Mouse (Mus musculus) layer of hippocampus, adult 9-10 months (tissue): Measurements from ENCODE around the gene Iqgap2.

Experiments used
- DNase-seq: peaks from one replicate; pipeline ENCODE4 v3.0.0; 2022; ENCODE audit warnings: low spot score

The Iqgap2 gene

DNA sequence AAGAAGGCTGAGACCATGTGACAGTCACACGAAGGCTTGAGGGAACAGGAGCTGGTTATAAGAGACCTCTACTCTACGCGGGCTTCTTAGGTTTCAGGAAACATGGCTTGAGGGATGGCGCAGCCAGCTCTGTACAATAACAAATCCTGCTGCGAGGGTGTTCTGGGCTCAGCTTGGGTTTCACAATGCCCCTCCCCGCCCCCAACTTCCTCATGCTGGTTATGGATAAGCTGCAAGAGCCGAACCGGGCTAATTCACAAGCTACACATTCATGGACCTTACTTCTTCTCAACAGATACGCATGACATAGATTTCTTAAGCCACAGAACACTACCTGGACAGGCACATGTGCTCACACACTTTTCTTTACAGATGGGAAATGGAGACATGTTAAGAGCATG, 113.0 kb downstream of the Iqgap2 start:
- DNase-seq: no peak

DNA sequence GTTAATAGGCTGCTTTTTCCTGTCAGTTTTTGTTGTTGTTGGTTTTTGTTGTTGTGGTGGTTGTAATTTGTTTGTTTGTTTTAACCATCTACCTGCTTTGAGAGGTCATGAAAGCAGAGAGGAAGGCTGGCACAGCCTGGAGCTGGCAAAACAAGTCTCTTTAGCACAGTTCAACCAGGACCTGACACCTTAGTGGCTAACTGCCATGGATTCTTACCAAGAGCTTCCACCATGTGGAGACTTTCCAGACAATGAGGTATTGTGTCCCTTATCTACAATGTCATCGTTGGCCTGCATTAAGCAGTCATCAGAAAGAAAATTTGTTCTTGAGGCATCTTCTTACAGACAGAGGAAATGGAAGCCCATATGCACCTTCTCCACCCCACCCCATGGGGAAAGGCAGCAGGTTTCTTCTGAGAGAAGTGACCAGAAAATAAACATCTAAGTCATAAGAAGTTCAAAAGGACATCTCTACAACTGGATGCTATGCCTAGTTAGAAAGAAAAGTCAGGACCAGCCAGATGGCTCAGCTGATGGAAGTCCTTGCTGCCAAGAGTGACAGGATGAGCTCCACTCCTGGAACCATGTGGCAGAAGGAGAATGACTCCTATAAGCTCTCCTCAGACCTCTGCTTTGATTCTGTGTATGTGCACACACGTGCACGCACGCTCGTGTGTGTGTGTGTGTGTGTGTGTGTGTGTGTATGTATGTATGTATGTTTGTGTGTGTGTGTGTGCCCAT, 113.9 kb downstream of the Iqgap2 start:
- DNase-seq: no peak

DNA sequence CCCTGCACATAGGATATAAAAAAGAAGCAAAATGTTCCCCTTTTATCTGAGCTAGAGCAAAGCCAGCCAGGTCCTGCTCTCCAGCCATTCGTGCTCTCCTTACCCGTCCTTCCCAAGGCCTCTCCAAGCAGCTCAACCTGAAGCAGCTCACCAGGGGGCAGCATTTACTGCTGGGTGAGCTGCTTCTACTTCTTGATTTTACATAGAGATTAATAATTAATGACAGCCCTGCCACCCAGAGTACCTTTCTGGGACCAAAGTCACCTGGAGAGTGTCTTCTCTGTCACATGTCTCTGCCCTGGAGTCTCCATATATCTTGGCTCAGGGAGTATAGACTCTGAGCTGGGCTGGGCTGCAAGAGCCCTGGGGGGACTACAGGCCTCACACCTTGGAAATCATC, 114.5 kb downstream of the Iqgap2 start:
- no peak for DNase-seq

DNA sequence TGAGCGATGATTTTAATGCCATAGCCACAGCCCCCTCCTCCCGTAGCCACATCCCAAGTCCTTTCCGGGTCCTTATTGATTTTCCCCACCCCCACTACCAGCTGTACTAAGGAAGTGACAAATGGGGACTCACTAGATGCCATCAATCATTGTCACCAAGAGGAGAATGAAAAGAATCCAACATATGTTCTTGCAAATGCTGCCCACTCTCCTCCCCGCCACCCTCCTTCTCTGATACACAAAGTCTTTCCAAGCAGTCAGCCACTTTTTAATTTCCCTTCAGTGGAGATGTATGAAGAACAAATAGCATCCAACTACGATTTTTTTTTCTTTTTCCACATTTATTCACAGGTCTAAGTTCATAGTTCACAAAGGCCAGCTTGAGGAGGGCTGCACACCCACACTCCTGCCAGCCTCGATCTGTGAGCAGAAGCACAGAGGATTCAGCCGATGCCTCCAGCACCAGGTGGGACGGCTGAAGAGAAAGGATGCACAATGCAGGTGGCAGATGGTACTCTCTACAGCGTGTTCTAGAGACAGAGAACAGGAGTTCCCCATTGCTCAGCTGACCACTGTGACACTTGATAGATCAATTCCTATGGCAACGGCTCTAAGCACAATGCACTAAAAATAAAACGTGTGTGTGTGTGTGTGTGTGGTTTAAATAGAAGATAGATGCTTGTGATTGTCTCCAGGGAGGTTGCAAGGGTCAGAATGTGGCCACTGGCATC, 116.6 kb downstream of the Iqgap2 start:
- DNase-seq: no peak

DNA sequence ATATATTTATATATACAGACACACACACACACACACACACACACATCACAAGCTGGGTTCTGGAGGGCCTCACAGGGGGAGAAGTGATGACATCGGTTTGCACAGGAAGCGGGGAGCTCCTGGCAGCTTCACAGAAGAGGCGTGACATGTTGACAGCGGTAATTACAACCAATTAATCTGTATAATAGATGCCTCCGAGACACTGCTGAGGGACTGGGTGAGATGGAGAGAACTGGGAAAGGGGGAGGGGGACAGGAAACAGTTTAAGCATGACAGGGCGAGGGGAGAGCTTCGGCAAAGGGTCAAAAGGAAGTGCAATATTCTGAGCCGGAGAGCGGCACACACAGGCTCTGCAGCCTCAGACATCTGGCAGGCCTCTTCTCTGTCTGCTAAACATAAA, 126.7 kb downstream of the Iqgap2 start:
- DNase-seq: no peak

DNA sequence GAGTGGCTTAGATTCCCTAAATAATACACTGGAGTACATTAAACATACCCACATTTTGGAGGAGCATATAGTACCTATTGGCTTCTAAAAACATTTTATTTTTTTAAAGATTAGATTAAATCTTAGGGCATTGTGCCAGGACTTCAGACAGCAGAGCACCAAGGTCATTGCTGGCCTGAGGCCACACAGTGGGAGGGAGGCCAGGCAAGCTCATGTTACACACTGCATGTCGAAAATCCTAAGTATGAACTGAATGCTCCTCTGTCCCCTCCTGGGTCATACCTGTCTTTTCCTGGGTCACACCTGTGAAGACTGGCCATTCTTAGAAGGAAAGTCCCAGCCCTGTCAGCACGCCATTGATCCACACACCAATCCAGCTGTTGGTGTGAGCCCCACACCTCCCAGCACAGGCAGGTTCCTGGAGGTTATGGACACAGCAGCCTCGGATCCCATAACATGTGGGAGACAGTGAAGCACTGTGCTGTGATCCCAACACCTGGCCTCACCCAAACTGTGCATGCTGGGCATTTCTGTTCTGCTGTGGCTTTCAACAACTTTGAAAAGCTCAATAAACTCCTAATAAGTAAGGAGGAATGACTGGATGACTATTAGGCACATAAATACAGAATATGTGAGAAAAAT, 127.7 kb downstream of the Iqgap2 start:
- DNase-seq: no peak

DNA sequence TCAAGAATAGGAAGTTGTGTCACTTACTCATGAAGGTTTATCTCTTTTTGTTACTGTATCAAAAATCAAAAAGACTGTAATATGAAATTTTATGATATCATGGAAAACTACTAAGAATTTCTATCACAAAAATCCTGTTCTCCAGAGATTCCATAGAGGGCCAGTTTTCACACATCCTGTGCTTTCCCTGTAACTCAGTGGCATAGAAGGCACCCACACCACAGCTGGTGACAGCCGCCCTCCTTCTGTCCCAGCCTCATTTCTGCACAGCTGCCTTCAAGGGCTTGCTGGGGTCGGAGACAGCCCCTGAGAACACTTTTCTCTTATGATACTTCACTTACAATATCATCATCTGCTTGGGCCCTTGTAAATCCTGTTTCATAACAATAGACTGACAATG, 131.9 kb downstream of the Iqgap2 start:
- no peak for DNase-seq

DNA sequence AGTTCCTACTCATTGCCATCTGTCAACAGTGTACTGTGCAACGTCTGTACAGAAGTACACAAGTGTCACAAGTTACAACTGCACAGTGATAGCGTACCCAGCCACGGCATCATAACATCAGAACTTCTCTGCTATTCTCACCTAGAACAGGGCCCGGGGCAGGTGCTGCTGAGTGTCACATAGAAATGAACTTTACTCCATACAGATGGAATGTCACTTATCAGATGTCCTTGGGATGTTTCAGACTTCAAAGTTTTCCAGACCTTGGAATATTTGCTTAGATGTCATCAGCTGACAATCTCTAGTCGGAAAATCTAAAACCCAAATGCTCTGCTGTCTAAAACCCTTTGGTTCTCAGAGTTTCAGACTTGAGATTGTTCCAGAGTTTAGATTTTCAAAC, 137.4 kb downstream of the Iqgap2 start:
- DNase-seq: no peak

DNA sequence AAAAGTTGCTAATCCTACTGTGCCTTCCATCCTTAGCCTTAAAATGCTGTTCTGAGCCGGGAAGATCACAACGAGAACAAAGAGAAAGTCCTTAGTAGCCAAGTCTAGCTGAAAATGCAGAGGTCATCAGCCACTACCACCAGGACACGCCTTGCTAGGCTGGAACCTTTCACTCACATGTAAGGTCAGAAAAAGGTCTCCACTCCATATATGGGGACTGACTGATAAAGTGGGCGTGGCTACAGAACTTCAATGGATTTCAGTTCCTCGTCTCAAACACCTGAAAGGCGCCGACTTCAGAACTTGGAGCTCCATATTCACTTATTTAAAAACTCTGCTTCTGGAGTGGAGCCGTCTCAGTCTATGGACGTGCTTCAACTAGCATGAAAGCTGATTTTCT, 139.3 kb downstream of the Iqgap2 start:
- DNase-seq: no peak

DNA sequence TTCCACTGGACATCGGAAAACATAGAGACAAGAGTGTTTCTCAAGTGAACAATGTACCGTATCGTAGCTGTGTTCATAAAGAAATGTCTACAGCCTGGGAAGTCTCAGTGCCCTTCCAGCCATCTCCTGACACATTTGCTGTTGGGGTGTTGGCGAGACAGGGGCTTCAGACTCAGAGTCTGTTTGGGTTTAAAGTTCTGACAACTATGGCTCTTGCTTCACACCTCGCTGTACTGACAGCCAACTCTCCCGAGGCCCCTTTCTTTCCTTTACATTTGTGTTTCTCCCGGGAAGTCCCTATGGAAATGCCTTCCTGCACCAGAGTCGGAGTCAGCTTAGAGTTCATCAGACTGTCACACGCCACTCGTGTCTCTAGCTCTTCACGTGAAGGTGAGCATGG, 144.2 kb downstream of the Iqgap2 start:
- DNase-seq: no peak

DNA sequence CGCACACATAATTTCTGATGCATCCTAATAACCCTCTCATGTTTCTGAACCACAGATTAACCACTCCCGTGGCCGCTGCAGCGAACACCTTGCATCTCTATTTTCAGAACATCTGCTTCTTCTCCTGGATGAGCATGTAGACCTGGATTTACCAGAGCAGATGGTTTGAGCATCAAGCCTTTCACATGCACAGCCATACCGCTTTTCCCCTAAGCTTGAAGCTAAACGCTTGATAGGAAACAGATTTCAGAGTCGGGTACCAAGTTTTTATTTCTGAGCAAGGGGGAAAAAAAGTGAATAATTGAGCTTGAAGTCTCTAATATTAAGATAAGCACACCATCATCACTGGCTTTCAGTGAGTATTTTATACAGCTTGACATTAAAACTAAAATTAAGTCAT, 144.6 kb downstream of the Iqgap2 start:
- no peak for DNase-seq

DNA sequence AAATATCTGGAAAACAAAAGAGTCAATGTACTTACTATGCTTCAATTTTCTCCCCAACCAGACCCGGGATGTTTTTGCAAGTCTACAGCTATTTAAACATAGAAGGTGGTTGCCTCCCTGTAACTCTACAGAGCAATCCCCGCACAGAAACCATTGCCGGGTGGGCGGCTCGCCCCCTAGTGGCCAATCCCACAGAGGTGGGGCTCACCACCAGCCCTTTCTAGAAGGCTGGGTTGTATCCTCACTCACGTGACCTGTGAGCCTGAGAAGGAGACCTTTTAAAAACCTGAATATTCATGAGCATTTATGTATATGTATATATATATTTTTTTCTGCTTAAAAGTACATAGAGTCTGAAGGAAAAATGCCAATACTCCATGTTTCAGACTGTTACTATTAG, 145.2 kb downstream of the Iqgap2 start:
- no peak for DNase-seq

DNA sequence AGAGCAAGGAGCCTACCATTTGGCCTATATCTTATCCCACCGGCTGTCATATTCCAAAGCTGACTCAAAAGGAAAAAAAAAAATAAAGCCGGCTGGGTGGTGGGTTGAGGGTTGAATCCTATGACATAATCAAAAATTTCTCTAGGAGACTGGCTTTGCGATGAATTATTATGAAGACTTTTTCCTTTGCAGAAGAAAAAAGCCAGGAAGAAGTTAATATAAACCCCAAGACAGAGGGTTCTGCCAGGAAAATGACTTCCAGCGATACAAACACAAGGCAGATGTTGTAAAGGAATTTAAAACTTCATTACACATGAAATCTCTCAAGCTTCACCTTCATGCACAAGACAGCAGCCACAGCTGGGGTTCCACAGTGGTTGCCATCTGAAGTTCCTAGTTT, 146.3 kb downstream of the Iqgap2 start:
- no peak for DNase-seq

DNA sequence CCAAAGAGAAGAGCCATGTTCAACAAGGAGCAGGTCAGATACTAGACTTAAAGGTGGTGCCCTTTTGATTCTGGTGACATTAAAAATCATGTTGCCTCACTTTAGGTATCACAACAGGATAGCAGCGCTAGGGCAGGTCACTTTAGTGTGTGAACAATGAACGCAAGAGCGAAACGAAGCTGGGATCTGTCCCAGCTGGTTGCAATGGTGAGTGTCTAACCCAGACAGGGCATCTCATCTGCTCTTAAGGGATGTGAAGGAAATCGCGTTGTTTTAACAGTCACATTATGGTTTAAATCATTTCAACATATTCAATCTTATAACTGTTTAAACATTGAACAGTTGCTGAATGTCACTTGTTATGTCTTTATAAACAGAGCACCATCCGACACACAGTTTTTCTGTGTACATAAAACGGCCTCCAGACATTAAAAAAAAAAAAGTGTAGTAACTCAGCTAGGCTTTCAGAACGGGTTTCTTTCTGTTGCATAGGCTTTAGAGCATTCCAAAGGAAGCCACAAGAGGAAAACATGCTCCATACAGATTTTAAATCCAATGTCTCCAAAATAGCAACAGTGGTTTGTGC, 148.7 kb downstream of the Iqgap2 start:
- DNase-seq: no peak

DNA sequence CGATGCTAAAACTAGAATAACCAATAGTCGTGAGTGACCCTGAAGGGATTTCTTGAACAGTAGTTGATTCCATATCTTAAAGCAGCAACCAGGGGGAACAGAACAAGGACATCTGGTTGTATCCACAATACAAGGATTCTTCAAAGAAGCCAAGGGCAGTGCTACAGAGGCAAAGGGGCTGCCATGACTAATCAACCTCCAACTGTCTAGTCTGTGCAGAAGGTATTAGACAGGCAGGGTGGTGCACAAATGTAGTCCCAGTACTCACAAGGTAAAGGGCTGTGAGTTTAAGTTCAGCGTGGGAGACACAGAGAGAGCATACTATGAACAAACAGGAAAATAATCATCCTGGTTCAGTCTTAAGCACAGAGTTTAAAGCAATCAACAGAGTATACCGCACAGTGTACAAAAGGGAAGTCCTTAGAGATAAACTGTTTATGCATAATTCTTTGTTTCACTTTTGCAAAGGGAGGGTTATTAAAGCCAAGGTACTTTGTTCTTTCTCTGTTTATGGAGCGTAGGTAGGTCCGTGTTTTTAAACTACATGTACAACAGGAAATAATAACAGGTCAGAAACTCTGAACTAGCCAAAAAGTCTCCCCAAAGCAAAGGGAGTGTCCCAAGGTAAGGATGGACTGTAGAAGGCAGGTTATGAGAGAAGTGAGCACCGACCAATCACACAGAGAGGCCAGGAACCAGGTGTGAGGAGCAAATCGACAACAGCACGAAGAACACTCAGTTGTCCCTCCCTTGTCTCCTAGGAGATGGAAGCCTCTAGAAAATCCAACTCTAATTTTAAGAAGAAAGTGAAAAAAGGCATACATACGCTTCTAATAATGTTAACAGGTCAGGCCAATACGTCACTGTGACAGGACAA, 149.7 kb downstream of the Iqgap2 start:
- no peak for DNase-seq

DNA sequence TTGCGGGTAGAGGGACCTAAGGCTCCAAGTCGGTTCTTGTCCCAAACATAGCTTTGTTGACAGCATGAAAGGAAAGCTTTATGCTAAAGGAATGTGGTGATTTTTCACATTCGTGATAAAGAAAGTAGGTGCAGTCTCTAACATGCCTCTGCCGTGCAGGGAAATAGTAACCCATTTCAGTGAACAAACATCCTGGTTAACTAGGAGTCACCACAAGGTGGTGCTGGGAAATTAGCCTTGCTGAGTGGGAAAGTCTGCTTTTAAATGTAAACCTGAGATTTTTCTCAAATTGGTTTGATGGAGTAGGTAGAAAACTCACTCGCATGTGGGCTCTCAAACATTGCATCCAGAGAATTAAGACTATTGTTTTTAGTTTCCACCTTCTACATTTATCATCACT, 152.1 kb downstream of the Iqgap2 start:
- DNase-seq: peak; percentile 40

DNA sequence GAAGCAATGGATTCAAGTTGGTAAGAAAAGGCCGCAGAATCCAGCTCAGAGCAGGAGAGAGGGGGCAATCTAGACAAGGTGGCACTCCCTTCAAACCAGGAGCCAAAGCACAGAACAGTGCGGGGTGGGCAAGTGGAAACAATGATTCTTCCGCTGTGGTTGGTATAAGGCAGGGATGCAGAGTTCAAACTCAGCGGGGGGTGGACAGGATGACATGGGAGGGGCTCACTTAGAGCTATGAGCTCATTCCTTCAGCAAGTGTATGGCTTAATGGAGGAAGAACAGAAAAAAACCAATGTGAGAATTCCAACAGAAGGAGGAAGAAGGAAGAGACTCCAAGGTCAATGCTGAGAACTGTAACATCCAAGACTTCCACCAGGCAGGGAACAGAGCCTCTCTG, 161.2 kb downstream of the Iqgap2 start:
- DNase-seq: no peak

DNA sequence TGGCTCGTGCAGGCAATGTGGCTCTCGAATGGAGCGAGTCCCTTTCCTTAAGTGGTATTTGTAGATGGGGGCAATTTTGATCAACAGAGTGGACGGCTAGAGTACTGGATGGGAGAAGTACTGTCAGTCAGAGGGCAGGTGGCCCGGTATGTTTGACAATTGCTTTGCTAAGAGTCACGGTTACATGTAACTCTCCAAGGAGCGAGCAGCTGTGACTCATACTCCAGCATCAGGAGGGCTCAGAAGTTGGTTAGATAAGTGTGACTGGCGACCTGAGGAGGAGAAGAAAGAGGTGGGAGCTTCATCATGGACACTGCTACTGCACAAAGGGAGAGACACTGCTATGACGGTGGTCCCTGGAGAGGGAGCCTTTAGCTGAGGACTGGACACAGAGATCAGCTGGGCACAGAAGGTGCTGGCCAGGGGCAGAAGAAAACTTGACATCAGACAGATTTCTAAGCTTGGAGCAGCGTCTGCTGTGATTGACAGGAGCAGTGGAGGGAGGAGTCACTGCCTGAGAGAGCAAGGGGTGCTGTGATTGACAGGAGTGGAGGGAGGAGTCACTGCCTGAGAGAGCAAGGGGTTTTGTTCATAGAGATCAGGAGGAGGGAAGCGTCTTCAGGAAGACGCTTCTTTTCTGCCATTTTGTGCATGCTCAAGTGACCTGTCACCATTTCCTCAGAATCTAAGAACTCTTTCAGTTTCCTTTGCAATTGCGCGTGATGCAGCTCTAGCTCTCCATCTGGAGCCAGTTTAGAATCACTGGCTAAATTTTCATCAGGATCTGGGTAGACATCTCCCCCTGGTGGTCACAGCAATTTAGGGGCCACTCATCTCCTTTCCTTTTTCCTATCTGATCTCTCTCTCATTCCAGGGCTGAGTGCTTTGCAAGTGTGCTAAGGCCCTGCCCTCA, 172.1 kb downstream of the Iqgap2 start:
- peak; percentile 71 for DNase-seq

DNA sequence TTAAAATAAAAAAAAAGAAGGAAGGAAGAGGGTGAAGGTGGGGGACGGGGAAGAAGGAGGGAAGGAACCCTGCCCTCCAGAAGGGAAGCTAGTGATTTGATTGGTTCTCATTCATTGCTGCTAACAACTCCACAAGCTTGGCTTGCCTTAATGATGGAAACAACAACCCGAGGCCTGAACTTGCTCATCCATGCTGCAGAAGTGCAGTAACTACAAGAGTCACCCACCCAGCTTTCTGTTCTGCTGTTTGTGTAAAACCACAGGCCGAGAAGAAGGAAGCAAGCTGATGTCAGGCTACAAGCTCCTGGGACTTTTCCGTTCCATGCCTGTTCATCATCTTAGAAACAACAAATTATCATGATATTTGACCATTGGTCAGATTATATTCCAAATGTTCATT, 176.4 kb downstream of the Iqgap2 start:
- no peak for DNase-seq

DNA sequence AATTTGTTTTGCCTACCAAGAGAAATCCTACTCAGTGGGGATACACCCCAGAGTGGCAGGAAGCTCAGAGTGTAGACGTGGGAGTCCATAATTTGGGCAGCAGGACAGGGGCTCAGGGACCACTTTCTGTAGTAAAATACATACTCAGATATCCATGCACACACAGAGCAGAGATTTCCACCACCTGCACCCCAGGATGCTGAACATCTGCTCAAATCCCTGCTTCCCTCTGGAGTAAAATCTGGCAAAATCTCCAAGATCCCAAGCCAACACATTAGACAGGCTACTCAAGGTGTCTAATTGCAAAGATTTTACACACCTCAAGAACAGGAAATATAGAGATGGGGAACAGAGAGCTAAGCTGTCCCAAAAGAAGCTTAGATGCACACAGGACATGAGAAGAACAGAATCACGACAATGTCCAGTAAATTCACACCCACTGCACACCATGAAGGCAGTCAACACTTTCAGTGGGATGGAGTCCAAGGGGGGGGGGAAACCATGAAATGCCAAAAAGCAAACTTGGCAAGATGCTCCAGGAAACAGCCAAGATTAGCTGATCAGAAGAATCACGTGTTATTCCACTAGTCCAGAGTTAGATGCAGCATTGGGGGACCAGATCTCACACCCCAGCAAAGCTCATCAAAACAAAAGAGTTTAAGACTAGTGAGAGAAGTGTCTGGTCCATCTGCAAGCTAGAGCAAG, 177.3 kb downstream of the Iqgap2 start:
- DNase-seq: no peak
